Mouse (Mus musculus) liver, embryonic 15.5 days (tissue): ENCODE measurements around the gene Scg3. TPM values are rescaled to one million over a fixed set of nuclear protein-coding genes. Genes with fewer than 3 reads are reported as not detected.

Experiments used
- ATAC-seq: fragments of 200-750 bp; cut with Nextera tagmentation; 2 replicates; pipeline ENCODE4 v1.8.0; 2017; ENCODE audit warnings: moderate number of reproducible peaks, mild to moderate bottlenecking, moderate library complexity; ENCODE audit not compliant: insufficient read depth
- H3K27ac ChIP-seq: fragments of 300-500 bp; sonication (generic); replicated peaks from 2 replicates; pipeline ENCODE4 v1.5.1; 2015; ENCODE audit warnings: mild to moderate bottlenecking, inconsistent platforms
- H3K27me3 ChIP-seq: fragments of 300-500 bp; sonication (generic); 2 replicates; pipeline ENCODE4 v1.6.1; 2015; ENCODE audit warnings: mild to moderate bottlenecking, inconsistent platforms
- H3K36me3 ChIP-seq: fragments of 300-500 bp; sonication (generic); replicated peaks from 2 replicates; pipeline ENCODE4 v1.6.1; 2015; ENCODE audit warnings: moderate library complexity, mild to moderate bottlenecking, inconsistent platforms
- H3K4me1 ChIP-seq: fragments of 300-500 bp; sonication (generic); replicated peaks from 2 replicates; pipeline ENCODE4 v1.6.1; 2015; ENCODE audit warnings: inconsistent platforms
- H3K4me2 ChIP-seq: fragments of 300-500 bp; sonication (generic); 2 replicates; pipeline ENCODE4 v1.6.1; 2015; ENCODE audit warnings: moderate library complexity, mild to moderate bottlenecking, inconsistent platforms
- H3K4me3 ChIP-seq: fragments of 300-500 bp; sonication (generic); replicated peaks from 2 replicates; pipeline ENCODE4 v1.5.1; 2015; ENCODE audit warnings: mild to moderate bottlenecking, inconsistent platforms
- H3K9ac ChIP-seq: fragments of 300-500 bp; sonication (generic); 2 replicates; pipeline ENCODE4 v1.6.1; 2015; ENCODE audit warnings: moderate library complexity, mild to moderate bottlenecking, inconsistent platforms
- H3K9me3 ChIP-seq: fragments of 300-500 bp; sonication (generic); replicated peaks from 2 replicates; pipeline ENCODE4 v1.6.1; 2016; ENCODE audit warnings: inconsistent platforms
- WGBS: fragments of 180-500 bp; shearing (Covaris S2); methylation state at CpG from one replicate; pipeline ENCODE4 v1.1.7; 2015; ENCODE audit warnings: mixed read lengths; ENCODE audit not compliant: insufficient replicate concordance; 5-methylcytosine and 5-hydroxymethylcytosine counted together
- polyA plus RNA-seq: library from polyadenylated mRNA; unstranded; fragments of >200 nt; fragmentation: Nextera tagmentation; extraction: Ambion mirVana; gene quantifications from 2 replicates; pipeline ENCODE4 v1.2.1, GENCODE M21; 2015

Scg3 gene
- not detected in 2 replicates for polyA plus RNA-seq

- ATAC-seq, result no peak
These were observed at the start of gene Scg3 for GRCm38 (mm10) chr9:75683426-75684191. TSS of gene Scg3 (minus strand) at chr9:75684056.

DNA sequence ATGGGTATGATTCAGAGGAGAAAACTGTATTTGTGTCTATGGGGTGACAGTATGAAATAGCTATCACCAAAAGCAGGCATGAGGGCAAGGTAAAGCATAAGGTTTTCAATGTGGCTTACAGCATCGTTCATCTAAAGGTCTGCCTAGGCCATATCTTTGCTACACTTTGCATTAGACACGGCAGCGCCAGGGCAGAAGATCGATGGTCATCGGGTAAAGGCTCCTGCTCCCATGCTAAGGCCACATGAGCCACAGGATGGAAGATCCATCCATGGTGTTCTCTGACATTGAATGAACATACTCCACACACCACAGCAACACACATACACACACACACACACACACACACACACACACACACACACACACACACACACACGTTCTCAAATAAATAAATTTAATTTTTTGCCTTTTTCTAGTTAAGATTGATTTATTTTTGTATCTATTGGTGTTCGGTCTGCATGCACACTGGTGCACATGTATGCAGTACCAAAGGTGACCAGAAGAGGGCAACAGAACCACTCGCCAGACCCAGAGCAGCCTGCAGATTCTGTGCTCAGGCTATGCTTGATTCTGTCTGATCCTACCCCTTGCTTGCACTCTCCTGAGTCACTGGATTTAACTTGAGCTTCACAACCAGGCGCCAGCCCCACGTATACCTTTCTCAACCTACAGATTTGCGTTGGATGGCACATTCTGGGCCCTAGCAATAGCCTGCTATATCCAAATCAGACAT, 36.3 kb upstream of the Scg3 start:
- no peak overlapping the region for H3K9ac ChIP-seq
- ATAC-seq, result no peak
- H3K4me1 ChIP-seq, result no peaks in the 10 kb centered on the region
- no peaks in the 10 kb centered on the region for H3K27me3 ChIP-seq
- WGBS, result 21% methylated on average over 11 of the region's 11 CpGs
- H3K4me3 ChIP-seq, result no peak overlapping the region
- no peak overlapping the region for H3K4me2 ChIP-seq
- no peaks in the 10 kb centered on the region for H3K36me3 ChIP-seq
- no peaks in the 10 kb centered on the region for H3K9me3 ChIP-seq
- no peak overlapping the region for H3K27ac ChIP-seq

More at GRCm38 (mm10) chr9:75683426-75684191, at the start of gene Scg3:
- H3K4me1 ChIP-seq, result no peaks in the 10 kb centered on the region
- 8% methylated on average over 42 of the region's 42 CpGs for WGBS
- no peak within 1 kb of the TSS for H3K4me2 ChIP-seq
- H3K9me3 ChIP-seq, result no peaks in the 10 kb centered on the region
- H3K36me3 ChIP-seq, result no peaks in the 10 kb centered on the region
- no peak within 1 kb of the TSS for H3K9ac ChIP-seq
- H3K27me3 ChIP-seq, result peaks cover 8% of the 10 kb centered on the region; the same call in 1 of the 2 replicates
- no peak within 1 kb of the TSS for H3K4me3 ChIP-seq
- no peak within 1 kb of the TSS for H3K27ac ChIP-seq

DNA sequence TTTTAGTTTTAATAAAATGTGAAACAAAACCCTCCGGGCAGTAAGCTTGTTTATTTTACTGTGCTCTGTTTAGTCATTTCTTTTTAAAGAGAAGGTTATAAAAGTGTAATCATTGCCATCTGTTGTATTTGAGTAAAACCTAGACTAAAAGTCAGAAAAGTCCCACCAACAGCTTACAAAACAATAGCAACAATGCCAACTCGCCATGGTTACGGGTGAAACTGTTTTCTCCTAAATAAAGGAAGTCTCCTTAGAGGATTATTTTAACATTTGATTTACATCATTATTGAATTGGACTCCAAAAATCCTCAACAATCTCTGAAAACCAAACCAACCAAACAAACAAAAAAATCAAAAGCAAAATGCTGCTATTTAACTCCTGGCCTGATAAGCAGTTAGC, 35.6 kb upstream of the Scg3 start:
- 70% methylated on average over 3 of the region's 3 CpGs for WGBS
- Histone ChIP-seq H3K27ac (no peak overlapping the region), H3K4me3 (no peak overlapping the region), H3K9me3 (no peaks in the 10 kb centered on the region), H3K4me2 (no peak overlapping the region), H3K27me3 (no peaks in the 10 kb centered on the region), H3K36me3 (no peaks in the 10 kb centered on the region), H3K4me1 (no peaks in the 10 kb centered on the region), H3K9ac (no peak overlapping the region)
- no peak for ATAC-seq

DNA sequence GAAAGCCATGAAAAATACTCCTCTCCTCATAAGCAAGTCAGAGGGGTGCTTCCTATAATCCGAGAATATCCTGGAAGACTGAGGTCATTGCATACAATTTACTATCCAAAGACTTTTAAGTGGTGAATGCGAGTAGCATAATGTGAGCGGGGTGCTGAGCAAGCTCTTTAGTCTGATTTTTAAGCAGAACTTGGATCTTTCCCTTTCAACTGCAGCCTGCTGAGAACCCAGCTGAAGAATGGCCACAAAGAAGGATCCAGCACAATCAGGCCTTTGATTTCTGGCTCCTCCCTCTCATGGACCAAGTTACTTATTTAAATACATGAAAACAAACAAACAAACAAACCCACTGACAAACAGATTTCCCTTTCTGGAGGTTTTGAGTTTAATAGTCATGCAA, 916 bp upstream of the Scg3 start:
- Histone ChIP-seq H3K9me3 (no peaks in the 10 kb centered on the region), H3K27ac (no peak overlapping the region), H3K36me3 (no peaks in the 10 kb centered on the region), H3K4me1 (no peaks in the 10 kb centered on the region), H3K27me3 (peaks cover 8% of the 10 kb centered on the region; the same call in 1 of the 2 replicates), H3K4me2 (no peak overlapping the region), H3K9ac (no peak overlapping the region), H3K4me3 (no peak overlapping the region)
- no peak for ATAC-seq
- WGBS, result 46% methylated on average over 3 of the region's 3 CpGs

- WGBS, result 50% methylated on average over 4 of the region's 4 CpGs
- H3K4me3 ChIP-seq, result no peak overlapping the region
- no peak for ATAC-seq
These were observed 436 bp upstream of the Scg3 start for GRCm38 (mm10) chr9:75684292-75684691.

GRCm38 (mm10) chr9:75680606-75681005, 3.2 kb downstream of the Scg3 start:
- no peaks in the 10 kb centered on the region for H3K4me1 ChIP-seq
- 73% methylated on average over 5 of the region's 5 CpGs for WGBS

More at GRCm38 (mm10) chr9:75684292-75684691, 436 bp upstream of the Scg3 start:
- H3K4me2 ChIP-seq, result no peak overlapping the region
- no peaks in the 10 kb centered on the region for H3K4me1 ChIP-seq
- no peak overlapping the region for H3K27ac ChIP-seq
- no peaks in the 10 kb centered on the region for H3K36me3 ChIP-seq
- H3K9me3 ChIP-seq, result no peaks in the 10 kb centered on the region
- H3K27me3 ChIP-seq, result peaks cover 8% of the 10 kb centered on the region; the same call in 1 of the 2 replicates
- H3K9ac ChIP-seq, result no peak overlapping the region

GRCm38 (mm10) chr9:75679629-75680028, 4.2 kb downstream of the Scg3 start:
- H3K27ac ChIP-seq, result no peak overlapping the region
- H3K4me3 ChIP-seq, result no peak overlapping the region
- H3K4me2 ChIP-seq, result no peak overlapping the region
- H3K4me1 ChIP-seq, result no peaks in the 10 kb centered on the region
- H3K36me3 ChIP-seq, result no peaks in the 10 kb centered on the region
- H3K9me3 ChIP-seq, result no peaks in the 10 kb centered on the region
- H3K27me3 ChIP-seq, result peaks cover 8% of the 10 kb centered on the region; the same call in 1 of the 2 replicates
- no peak for ATAC-seq
- no peak overlapping the region for H3K9ac ChIP-seq
- WGBS, result 52% methylated on average over 4 of the region's 4 CpGs

More at GRCm38 (mm10) chr9:75680606-75681005, 3.2 kb downstream of the Scg3 start:
- no peaks in the 10 kb centered on the region for H3K36me3 ChIP-seq
- no peak overlapping the region for H3K4me2 ChIP-seq
- no peak overlapping the region for H3K9ac ChIP-seq
- no peaks in the 10 kb centered on the region for H3K9me3 ChIP-seq
- no peak overlapping the region for H3K4me3 ChIP-seq
- H3K27ac ChIP-seq, result no peak overlapping the region
- peaks cover 8% of the 10 kb centered on the region; the same call in 1 of the 2 replicates for H3K27me3 ChIP-seq
- ATAC-seq, result no peak

DNA sequence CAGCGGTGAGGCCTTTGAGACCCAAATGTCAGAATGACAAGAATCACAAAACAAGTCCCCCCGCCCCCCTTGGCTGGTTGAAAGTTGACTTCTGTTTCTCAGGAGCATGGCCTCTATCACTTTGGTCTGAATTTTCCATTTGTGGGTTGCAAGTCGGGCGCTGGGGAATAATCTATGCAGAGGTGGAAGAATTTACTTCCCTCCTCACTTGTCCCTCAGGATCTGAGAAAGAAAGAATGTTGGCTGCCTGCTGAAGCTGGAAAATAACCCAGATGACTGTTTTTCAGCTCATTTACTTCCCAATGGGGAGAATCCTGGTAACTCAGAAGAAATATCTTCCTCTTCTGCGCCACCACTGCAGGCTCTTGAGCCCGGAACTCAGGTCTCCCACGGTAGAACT, 5.5 kb downstream of the Scg3 start:
- no peak overlapping the region for H3K4me2 ChIP-seq
- H3K36me3 ChIP-seq, result no peaks in the 10 kb centered on the region
- no peak overlapping the region for H3K27ac ChIP-seq
- no peak overlapping the region for H3K9ac ChIP-seq
- H3K4me3 ChIP-seq, result no peak overlapping the region
- H3K9me3 ChIP-seq, result no peaks in the 10 kb centered on the region
- no peak for ATAC-seq
- 61% methylated on average over 7 of the region's 7 CpGs for WGBS
- no peaks in the 10 kb centered on the region for H3K4me1 ChIP-seq
- no peaks in the 10 kb centered on the region for H3K27me3 ChIP-seq

GRCm38 (mm10) chr9:75676226-75676625, 7.6 kb downstream of the Scg3 start:
- no peak overlapping the region for H3K9ac ChIP-seq
- no peak overlapping the region for H3K4me2 ChIP-seq
- no peaks in the 10 kb centered on the region for H3K9me3 ChIP-seq
- no peaks in the 10 kb centered on the region for H3K4me1 ChIP-seq
- no peak overlapping the region for H3K27ac ChIP-seq
- no peak overlapping the region for H3K4me3 ChIP-seq
- WGBS, result 60% methylated on average over 7 of the region's 7 CpGs
- no peaks in the 10 kb centered on the region for H3K27me3 ChIP-seq
- H3K36me3 ChIP-seq, result no peaks in the 10 kb centered on the region
- no peak for ATAC-seq

DNA sequence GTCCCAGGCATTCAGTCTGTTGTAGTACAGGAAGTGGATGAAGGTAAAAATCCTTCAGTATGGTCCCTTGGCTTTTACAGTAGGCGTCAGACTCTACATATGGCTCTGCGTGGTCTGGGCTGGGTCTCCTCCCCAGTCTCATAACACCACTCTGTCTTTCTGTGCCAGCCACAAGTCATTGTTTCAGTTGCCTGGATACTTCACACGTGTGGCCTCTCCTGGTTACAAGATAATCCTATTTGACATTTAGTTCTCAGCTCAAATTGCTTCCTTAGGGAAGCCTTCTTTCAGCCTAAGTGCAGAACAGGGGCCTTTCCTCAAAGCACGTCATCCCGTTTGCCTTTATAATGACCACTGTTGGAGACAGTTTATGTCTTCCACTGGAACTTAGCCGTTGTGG, 11.1 kb downstream of the Scg3 start:
- no peak for ATAC-seq
- H3K4me2 ChIP-seq, result no peak overlapping the region
- H3K27ac ChIP-seq, result no peak overlapping the region
- H3K27me3 ChIP-seq, result no peaks in the 10 kb centered on the region
- H3K4me3 ChIP-seq, result no peak overlapping the region
- no peak overlapping the region for H3K9ac ChIP-seq
- H3K4me1 ChIP-seq, result no peaks in the 10 kb centered on the region
- no peaks in the 10 kb centered on the region for H3K9me3 ChIP-seq
- 57% methylated on average over 6 of the region's 6 CpGs for WGBS
- no peaks in the 10 kb centered on the region for H3K36me3 ChIP-seq

- no peaks in the 10 kb centered on the region for H3K4me1 ChIP-seq
- no peaks in the 10 kb centered on the region for H3K36me3 ChIP-seq
- H3K27me3 ChIP-seq, result no peaks in the 10 kb centered on the region
- no peak overlapping the region for H3K9ac ChIP-seq
- ATAC-seq, result no peak
- H3K4me3 ChIP-seq, result no peak overlapping the region
- H3K4me2 ChIP-seq, result no peak overlapping the region
- 46% methylated on average over 5 of the region's 5 CpGs for whole genome bisulfite sequencing
- no peak overlapping the region for H3K27ac ChIP-seq
- H3K9me3 ChIP-seq, result no peaks in the 10 kb centered on the region
These were observed 17.2 kb downstream of the Scg3 start for GRCm38 (mm10) chr9:75666612-75667011.
